Mouse (Mus musculus) liver, embryonic 14.5 days (tissue): ENCODE data around the gene Fam192a. TPM values are rescaled to one million over a fixed set of nuclear protein-coding genes. Genes with fewer than 3 reads are reported as not detected.
A peak's percentile ranks its signal among the peaks of the same experiment; 100 is the strongest.

Experiments used
- ATAC-seq: fragments of 200-750 bp; cut with Nextera tagmentation; 2 replicates; pipeline ENCODE4 v1.8.0; 2017; ENCODE audit warnings: moderate number of reproducible peaks, mild to moderate bottlenecking, moderate library complexity; ENCODE audit not compliant: insufficient read depth
- DNase-seq, 3 experiments: peaks; one replicate each; pipeline ENCODE4 v3.0.0-alpha.2; 2012 to 2013; ENCODE audit warnings: low read depth in 3 of 3, low spot score in 3 of 3
- H3K27ac ChIP-seq: fragments of 300-500 bp; sonication (generic); 2 replicates; pipeline ENCODE4 v1.5.1; 2014; ENCODE audit warnings: moderate library complexity, mild to moderate bottlenecking, control low read depth, inconsistent platforms
- H3K27me3 ChIP-seq: fragments of 300-500 bp; sonication (generic); 2 replicates; pipeline ENCODE4 v1.6.1; 2014; ENCODE audit warnings: mild to moderate bottlenecking, low read length, moderate library complexity; ENCODE audit not compliant: control insufficient read depth, insufficient read depth
- H3K36me3 ChIP-seq: fragments of 300-500 bp; sonication (generic); replicated peaks from 2 replicates; pipeline ENCODE4 v1.6.1; 2014; ENCODE audit warnings: low read depth; ENCODE audit not compliant: control insufficient read depth, insufficient read depth
- H3K4me1 ChIP-seq, 2 experiments: fragments of 200-500 bp in 1 of 2; fragments of 300-500 bp in 1 of 2; sonication (generic) in 1 of 2; replicated peaks; 2 replicates each; pipeline ENCODE4 v1.6.1; 2012 to 2014; ENCODE audit warnings: antibody characterized with exemption in 1 of 2, inconsistent platforms in 1 of 2, low read length in 1 of 2; ENCODE audit not compliant: control insufficient read depth in 2 of 2, insufficient read depth in 2 of 2
- H3K4me2 ChIP-seq: fragments of 300-500 bp; sonication (generic); 2 replicates; pipeline ENCODE4 v1.6.1; 2014; ENCODE audit warnings: low read depth, mild to moderate bottlenecking, control low read depth, moderate library complexity
- H3K4me3 ChIP-seq, 2 experiments: fragments of 200-500 bp in 1 of 2; fragments of 300-500 bp in 1 of 2; sonication (generic) in 1 of 2; 2 replicates each; pipeline ENCODE4 v1.5.1; 2012 to 2014; ENCODE audit warnings: low read depth in 2 of 2, low read length in 2 of 2, mild to moderate bottlenecking in 2 of 2, control low read depth in 1 of 2, inconsistent platforms in 1 of 2, moderate library complexity in 1 of 2; ENCODE audit not compliant: insufficient read depth in 1 of 2
- H3K9ac ChIP-seq: fragments of 300-500 bp; sonication (generic); replicated peaks from 2 replicates; pipeline ENCODE4 v1.6.1; 2014; ENCODE audit warnings: mild to moderate bottlenecking, control low read depth, moderate library complexity
- H3K9me3 ChIP-seq: fragments of 300-500 bp; sonication (generic); 2 replicates; pipeline ENCODE4 v1.6.1; 2016; ENCODE audit warnings: low read length, mixed read lengths; ENCODE audit not compliant: control insufficient read depth
- CTCF ChIP-seq: IDR thresholded peaks from 2 replicates; pipeline ENCODE4 v1.5.1; 2016; ENCODE audit warnings: antibody characterized with exemption, low read depth, control low read depth
- EP300 ChIP-seq: IDR thresholded peaks from 2 replicates; pipeline ENCODE4 v1.6.1; 2016; ENCODE audit warnings: antibody characterized with exemption, low read depth
- WGBS: fragments of 180-500 bp; shearing (Covaris S2); extraction: QIAGEN DNeasy Blood & Tissue Kit; methylation state at CpG from one replicate; pipeline ENCODE4 v1.1.7; 2014; ENCODE audit not compliant: insufficient replicate concordance; 5-methylcytosine and 5-hydroxymethylcytosine counted together
- polyA plus RNA-seq, 2 experiments: library from polyadenylated mRNA; depleted of rRNA in 1 of 2; stranded (reverse) in 1 of 2; unstranded in 1 of 2; fragments of >200 nt; fragmentation: Nextera tagmentation in 1 of 2; extraction: Ambion mirVana in 1 of 2; gene quantifications; 2 replicates each; pipeline versions ENCODE4 v1.2.1 to v1.2.3; 2012 to 2014

Gene Fam192a
- polyA plus RNA-seq, 2 experiments: 16.1 to 25.8 TPM

- H3K27ac ChIP-seq: no peak overlapping the region
- TF ChIP-seq EP300 (no peak), CTCF (no peak)
- H3K9ac ChIP-seq: no peak overlapping the region
- DNase-seq (no peak), ATAC-seq (no peak)
- 52% methylated on average over 4 of the region's 4 CpGs for WGBS
- peaks cover 36% of the 10 kb centered on the region for H3K27me3 ChIP-seq
- no peaks in the 10 kb centered on the region for H3K9me3 ChIP-seq
- no peak overlapping the region for H3K4me2 ChIP-seq
- no peak overlapping the region for H3K4me3 ChIP-seq
- no peaks in the 10 kb centered on the region for H3K4me1 ChIP-seq
- no peaks in the 10 kb centered on the region for H3K36me3 ChIP-seq
Measured at GRCm38 (mm10) chr8:94529875-94530274, 71.9 kb downstream of the Fam192a start.

DNA sequence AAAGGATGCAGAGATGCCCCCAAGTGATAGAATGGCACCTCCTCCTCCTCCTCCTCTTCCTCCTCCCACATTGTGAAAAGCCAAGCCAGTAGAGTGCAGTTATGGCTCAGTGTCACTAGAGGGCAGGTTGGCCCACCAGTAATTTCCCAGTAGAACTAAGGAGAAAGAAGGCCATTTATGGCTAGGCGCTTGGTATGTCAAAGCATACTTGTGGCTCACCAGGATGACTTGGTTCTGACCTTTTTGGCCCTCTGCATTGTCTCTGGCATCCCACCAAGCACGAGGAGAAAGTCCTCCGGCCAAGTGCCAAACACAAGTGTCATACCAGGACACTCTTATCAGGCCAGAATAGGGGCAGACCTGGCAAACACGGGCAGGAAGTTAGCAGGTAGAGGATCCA, 73.6 kb downstream of the Fam192a start:
- Histone ChIP-seq H3K4me1 (no peaks in the 10 kb centered on the region), H3K4me3 (no peak overlapping the region), H3K27me3 (peaks cover 22% of the 10 kb centered on the region), H3K36me3 (no peaks in the 10 kb centered on the region), H3K9me3 (no peaks in the 10 kb centered on the region), H3K27ac (no peak overlapping the region), H3K9ac (no peak overlapping the region), H3K4me2 (no peak overlapping the region)
- DNase-seq (peak in 2 of 3 experiments; percentile 20 to 22), ATAC-seq (no peak)
- 29% methylated on average over 4 of the region's 4 CpGs for WGBS
- no peak for TF ChIP-seq EP300
- TF ChIP-seq CTCF: peak; percentile 78

GRCm38 (mm10) chr8:94527178-94527577, 74.6 kb downstream of the Fam192a start:
- no peak overlapping the region for H3K4me2 ChIP-seq
- H3K36me3 ChIP-seq: no peaks in the 10 kb centered on the region
- no peak overlapping the region for H3K9ac ChIP-seq
- H3K9me3 ChIP-seq: no peaks in the 10 kb centered on the region
- H3K27me3 ChIP-seq: peaks cover 11% of the 10 kb centered on the region
- DNase-seq: no peak
- TF ChIP-seq EP300 (no peak), CTCF (no peak)
- WGBS: 53% methylated on average over 7 of the region's 7 CpGs
- no peak for ATAC-seq
- no peaks in the 10 kb centered on the region for H3K4me1 ChIP-seq
- no peak overlapping the region for H3K4me3 ChIP-seq
- H3K27ac ChIP-seq: no peak overlapping the region

DNA sequence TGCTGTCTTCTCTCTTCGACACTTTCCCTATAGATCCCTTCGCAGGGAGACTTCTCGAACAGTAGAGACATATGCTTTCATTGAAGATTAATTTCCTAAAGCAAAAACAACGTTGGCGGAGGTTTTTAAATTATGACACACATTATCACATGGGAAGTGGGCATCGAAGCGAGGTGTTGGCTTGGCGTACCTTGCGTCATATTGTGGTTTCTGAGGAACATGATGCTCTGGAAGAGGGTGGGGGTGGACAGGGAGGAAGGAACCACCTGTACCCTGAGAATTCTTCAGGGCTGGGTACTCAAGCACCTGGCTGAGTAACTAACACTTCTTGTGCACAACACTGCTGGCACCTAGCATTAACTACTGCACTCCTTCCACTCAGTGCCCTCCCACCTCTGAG, 77.2 kb downstream of the Fam192a start:
- H3K27me3 ChIP-seq: no peaks in the 10 kb centered on the region
- no peak for TF ChIP-seq CTCF
- TF ChIP-seq EP300: no peak
- no peaks in the 10 kb centered on the region for H3K9me3 ChIP-seq
- H3K36me3 ChIP-seq: no peaks in the 10 kb centered on the region
- ATAC-seq (no peak), DNase-seq (no peak)
- H3K4me2 ChIP-seq: no peak overlapping the region
- no peaks in the 10 kb centered on the region for H3K4me1 ChIP-seq
- no peak overlapping the region for H3K9ac ChIP-seq
- H3K4me3 ChIP-seq: no peak overlapping the region
- no peak overlapping the region for H3K27ac ChIP-seq
- WGBS: 56% methylated on average over 9 of the region's 9 CpGs

Other genes starting within 250 kb of the Fam192a start
- gene Herpud1, start 215.6 kb downstream of the Fam192a start, polyA plus RNA-seq (2012; rRNA removed): 41.8 and 46.7 TPM in 2 replicates
- 83.2 and 86.5 TPM in 2 replicates for gene Herpud1, start 215.6 kb downstream of the Fam192a start, polyA plus RNA-seq (2014; fragmentation: Nextera tagmentation; extraction: Ambion mirVana)
- gene Nlrc5, start 167.6 kb downstream of the Fam192a start, polyA plus RNA-seq (2012; rRNA removed): 0.10 and 0.22 TPM in 2 replicates
- gene Nlrc5, start 167.6 kb downstream of the Fam192a start, polyA plus RNA-seq (2014; fragmentation: Nextera tagmentation; extraction: Ambion mirVana): 0.09 and 0.18 TPM in 2 replicates
- 2.3 and 2.6 TPM in 2 replicates for gene Cpne2, start 69.0 kb downstream of the Fam192a start, polyA plus RNA-seq (2012; rRNA removed)
- 2.5 and 2.7 TPM in 2 replicates for gene Cpne2, start 69.0 kb downstream of the Fam192a start, polyA plus RNA-seq (2014; fragmentation: Nextera tagmentation; extraction: Ambion mirVana)
- 4.0 and 6.2 TPM in 2 replicates for gene Rspry1, start 60 bp downstream of the Fam192a start, polyA plus RNA-seq (2012; rRNA removed)
- 15.8 and 17.9 TPM in 2 replicates for gene Rspry1, start 60 bp downstream of the Fam192a start, polyA plus RNA-seq (2014; fragmentation: Nextera tagmentation; extraction: Ambion mirVana)
- gene Arl2bp, start 64.6 kb upstream of the Fam192a start, polyA plus RNA-seq (2012; rRNA removed): 18.2 and 18.6 TPM in 2 replicates
- 11.2 and 12.8 TPM in 2 replicates for gene Arl2bp, start 64.6 kb upstream of the Fam192a start, polyA plus RNA-seq (2014; fragmentation: Nextera tagmentation; extraction: Ambion mirVana)
- 0.36 and 0.52 TPM in 2 replicates for gene Pllp, start 94.3 kb upstream of the Fam192a start, polyA plus RNA-seq (2012; rRNA removed)
- gene Pllp, start 94.3 kb upstream of the Fam192a start, polyA plus RNA-seq (2014; fragmentation: Nextera tagmentation; extraction: Ambion mirVana): 0.85 TPM in 2 replicates
- 0.17 and 0.19 TPM in 2 replicates for gene Ccl22, start 143.6 kb upstream of the Fam192a start, polyA plus RNA-seq (2012; rRNA removed)
- 0.22 and 0.45 TPM in 2 replicates for gene Ccl22, start 143.6 kb upstream of the Fam192a start, polyA plus RNA-seq (2014; fragmentation: Nextera tagmentation; extraction: Ambion mirVana)
- gene Cx3cl1, start 170.0 kb upstream of the Fam192a start, polyA plus RNA-seq (2012; rRNA removed): 0.11 and 0.12 TPM in 2 replicates
- gene Cx3cl1, start 170.0 kb upstream of the Fam192a start, polyA plus RNA-seq (2014; fragmentation: Nextera tagmentation; extraction: Ambion mirVana): 0.33 and 0.34 TPM in 2 replicates
- gene Ccl17, start 208.5 kb upstream of the Fam192a start, polyA plus RNA-seq (2012; rRNA removed): 0.11 and 0.34 TPM in 2 replicates
- gene Ccl17, start 208.5 kb upstream of the Fam192a start, polyA plus RNA-seq (2014; fragmentation: Nextera tagmentation; extraction: Ambion mirVana): not detected in 2 replicates
- gene Coq9, start 236.3 kb upstream of the Fam192a start, polyA plus RNA-seq (2012; rRNA removed): 38.5 and 39.8 TPM in 2 replicates
- gene Coq9, start 236.3 kb upstream of the Fam192a start, polyA plus RNA-seq (2014; fragmentation: Nextera tagmentation; extraction: Ambion mirVana): 44.3 and 48.9 TPM in 2 replicates
- 20.4 and 23.7 TPM in 2 replicates for gene Ciapin1, start 236.4 kb upstream of the Fam192a start, polyA plus RNA-seq (2012; rRNA removed)
- 38.4 and 46.3 TPM in 2 replicates for gene Ciapin1, start 236.4 kb upstream of the Fam192a start, polyA plus RNA-seq (2014; fragmentation: Nextera tagmentation; extraction: Ambion mirVana)